Mouse (Mus musculus): ENCODE data around the gene Rpl21.
"Not testable (repeated sequence)": the region's sequence is repeated elsewhere in the genome, so short reads cannot be mapped to it uniquely, and the experiment has no call there.

Gene Rpl21

GRCm38 (mm10) chr5:146872981-146873631 lies 40.4 kb downstream of the Rpl21 start:
- DNase-seq = no peak

DNA sequence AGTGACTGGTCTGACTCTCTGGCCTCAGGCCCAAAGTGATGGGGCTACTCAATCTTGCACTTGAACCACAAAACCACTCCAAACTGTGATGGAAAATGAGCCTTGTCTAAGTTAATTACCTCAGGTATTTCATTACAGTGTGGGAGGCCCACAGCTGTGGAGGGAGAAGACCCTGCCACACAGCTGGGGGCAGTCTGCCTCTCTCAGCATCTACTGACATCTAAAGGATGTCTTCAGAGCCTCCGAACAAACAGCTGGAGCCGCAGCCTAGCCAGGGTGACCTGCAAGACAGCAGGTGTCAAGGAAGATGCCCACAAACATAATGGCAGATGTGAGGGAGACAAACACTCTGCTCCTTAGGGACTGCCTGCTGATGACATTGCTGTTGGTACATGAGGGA lies 43.3 kb downstream of the Rpl21 start:
- no peak for DNase-seq

DNA sequence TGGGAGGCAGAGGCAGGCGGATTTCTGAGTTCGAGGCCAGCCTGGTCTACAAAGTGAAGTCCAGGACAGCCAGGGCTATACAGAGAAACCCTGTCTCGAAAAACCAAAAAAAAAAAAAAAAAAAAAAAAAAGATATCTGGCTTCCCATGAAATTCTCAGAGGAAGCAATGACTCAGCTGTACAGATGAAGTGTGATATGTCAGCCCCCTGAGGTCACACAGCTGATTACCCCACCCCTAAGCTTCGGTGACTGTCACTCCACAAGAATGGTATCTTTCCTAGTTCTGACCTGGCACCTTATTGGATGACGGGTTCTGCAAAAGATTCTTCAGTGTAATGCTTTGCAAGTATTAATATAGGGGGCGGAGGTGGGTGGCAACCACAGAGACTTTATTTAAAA lies 45.2 kb downstream of the Rpl21 start:
- not testable (repeated sequence) for DNase-seq

DNA sequence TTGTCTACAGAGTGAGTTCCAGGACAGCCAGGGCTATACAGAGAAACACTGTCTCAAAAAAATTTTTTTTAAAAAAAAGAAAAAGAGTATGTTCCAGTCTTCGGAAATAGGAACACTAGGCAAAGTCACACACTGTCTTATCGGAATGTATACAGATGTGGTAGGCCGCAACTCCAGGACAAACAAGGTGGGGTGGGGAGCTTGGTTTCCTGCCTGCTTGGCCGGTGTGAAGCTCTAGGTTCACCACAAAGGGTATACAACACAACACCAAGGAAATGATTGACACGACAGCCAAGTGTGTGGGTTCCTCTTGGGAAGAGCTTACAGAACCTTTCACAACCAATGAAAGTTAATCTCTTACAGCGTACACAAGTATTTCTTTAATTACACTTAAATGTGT lies 49.6 kb downstream of the Rpl21 start:
- no peak for DNase-seq

DNA sequence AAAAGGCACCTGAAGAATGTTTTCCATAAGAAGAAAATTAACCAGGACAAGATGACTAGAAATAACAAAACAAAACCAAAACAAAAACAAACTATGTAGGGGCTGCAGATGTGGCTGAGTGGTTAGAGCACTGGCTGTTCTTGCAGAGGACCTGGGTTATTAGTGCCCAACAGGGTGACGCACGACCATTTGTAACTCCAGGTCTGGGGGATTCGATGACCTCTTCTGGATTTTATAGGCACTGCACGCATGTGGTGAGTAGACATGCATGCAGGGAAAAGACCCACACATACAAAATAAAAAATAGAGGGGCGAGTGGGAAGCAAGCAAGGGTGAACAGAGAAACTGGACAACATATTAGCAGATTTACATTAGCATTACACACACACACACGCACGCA lies 50.4 kb downstream of the Rpl21 start:
- DNase-seq = no peak

DNA sequence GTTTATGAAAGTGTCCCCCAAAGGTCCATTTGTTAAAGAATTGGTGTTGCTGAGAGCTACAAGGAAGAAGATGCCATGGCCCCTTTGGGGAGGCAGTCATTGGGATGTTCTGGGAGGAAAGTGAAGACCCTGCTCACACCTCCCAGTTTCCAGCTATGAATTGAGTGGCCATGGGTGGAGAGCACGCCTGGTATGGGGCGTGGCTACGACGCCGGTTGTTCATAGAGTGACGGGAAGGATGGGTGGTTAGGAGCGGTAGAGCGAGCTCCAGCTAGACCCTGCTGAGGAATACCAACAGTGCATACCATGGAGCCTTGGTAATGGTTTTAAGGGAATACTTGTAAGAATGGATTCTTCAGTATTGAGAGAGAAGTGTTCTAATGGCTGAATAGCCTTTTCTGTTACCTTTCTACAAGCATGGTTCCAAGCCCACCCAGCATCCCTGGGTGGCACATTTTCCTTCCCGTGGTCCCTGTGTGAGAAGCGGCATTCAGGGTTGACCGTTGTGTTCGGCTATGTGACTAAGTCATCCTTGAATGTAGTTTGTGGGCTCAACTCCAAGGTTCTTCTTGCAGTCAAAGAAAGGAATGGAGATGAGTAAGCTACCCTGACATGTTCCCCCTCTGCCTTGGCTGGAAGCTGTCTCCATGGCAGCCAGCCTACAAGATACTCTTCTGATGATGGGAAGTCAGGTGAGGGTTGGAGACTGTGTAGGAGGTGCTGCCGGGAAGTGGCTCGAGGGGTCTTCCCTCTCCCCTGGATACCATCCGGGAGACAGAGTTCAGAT lies 51.0 kb downstream of the Rpl21 start:
- no peak for DNase-seq
